Mouse (Mus musculus) lung, postnatal 14 days (tissue): ENCODE results near the gene Sept4.
A peak's percentile ranks its signal among the peaks of the same experiment; 100 is the strongest.

Source experiments
- DNase-seq: peaks from one replicate; pipeline ENCODE4 v3.0.0; 2021

Sept4 gene

DNA sequence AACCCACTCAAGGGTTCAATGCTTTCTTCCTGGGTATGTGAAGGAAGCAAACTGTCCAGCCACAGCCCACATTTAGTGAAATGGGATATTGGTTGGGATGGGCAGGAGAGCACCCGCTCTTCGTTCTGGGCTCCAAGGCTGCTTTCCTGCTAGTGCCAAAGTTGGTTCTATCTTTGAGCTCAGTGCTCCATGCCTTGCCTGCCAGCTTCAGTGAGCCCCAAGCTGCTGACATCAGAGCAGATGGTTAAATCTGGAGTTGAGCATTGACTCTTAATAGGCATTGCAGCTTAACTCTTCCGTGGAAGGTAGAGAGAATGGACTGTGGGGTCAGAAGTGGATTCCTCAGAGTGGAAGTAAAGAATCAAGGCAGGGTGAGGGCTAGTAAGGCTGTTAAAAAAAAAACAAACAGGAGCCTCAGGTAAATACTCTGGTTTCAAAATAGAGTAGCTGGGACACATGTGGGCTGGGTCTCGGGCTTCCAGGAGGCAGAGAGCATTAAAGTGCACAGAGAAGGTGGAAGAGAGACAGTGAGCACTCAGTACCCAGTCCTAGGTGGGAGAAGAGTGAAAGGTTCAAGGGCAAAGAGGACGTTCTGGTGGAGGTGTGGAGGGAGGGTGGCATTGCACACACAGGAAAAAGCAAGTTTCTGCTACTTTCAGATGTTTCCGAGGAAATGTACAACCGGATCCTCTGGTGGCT, at the start of gene Sept4:
Gene Sept4 (plus strand): TSS at position 649 of the 699 bp plus-strand sequence.
- no peak for DNase-seq

DNA sequence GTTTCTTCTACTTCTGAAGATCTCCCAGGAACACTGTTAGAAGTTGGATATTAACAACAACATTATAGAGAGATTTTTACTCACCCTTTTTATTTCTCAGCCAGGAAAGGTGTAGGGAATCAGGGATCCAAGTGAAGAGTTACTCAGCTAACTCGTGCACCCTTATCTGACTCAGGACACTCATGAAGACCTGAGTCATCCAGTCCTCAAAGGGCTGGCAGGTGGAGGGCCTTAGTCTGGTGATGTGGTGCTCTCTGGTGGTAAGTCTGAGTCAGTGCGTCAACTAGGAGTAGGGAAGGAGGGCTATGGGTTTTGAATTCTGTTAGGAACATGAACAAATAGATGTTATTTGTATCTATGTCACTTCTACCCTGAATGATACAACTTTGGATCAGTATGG, 49.4 kb upstream of the Sept4 start:
- peak; percentile 45 for DNase-seq

GRCm38 (mm10) chr11:87523466-87523865, 45.2 kb upstream of the Sept4 start:
- DNase-seq = no peak

- DNase-seq = no peak
Observed at GRCm38 (mm10) chr11:87523967-87524366, 44.7 kb upstream of the Sept4 start.

DNA sequence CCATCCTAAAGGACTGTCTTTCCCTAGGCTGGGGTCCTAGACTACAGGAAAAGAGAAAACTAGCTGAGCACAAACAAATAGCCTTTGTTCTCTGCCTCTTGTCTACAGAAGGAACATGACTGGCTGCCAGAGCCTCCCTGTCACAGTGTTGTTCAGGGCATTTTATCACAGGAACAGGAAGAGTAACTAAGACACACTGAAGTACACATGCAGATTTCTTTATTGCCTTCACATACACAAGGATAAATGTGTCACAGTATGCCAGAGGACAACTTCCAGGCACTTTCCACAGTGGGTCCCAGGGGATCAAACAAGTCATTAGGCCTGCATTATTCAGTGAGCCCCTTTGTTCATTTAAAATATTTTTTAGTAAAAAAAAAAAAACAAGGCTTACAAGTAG, 43.9 kb upstream of the Sept4 start:
- DNase-seq = no peak

GRCm38 (mm10) chr11:87527364-87527763, 41.3 kb upstream of the Sept4 start:
- DNase-seq = no peak

- no peak for DNase-seq
Observed at GRCm38 (mm10) chr11:87527990-87528389, 40.7 kb upstream of the Sept4 start.

DNA sequence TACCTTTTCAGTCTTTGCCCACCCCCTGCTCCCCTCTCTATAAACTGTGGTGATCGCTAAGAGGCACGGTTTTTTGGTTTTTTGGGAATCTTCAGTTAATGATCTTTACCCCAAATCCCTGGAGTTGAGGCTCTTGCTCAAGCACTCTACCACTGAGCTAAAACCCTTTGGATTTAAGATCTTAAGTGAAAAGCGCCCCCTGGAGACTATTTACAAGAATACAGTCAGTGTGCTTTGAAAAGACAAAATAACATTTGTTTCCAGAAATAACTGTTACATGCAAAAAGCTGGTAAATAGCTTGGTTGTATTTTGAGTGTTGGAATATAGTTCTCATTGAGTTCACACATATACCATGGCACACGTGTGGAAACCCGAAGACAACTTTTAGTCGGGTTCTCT, 37.0 kb upstream of the Sept4 start:
- DNase-seq = no peak

- no peak for DNase-seq
Observed at GRCm38 (mm10) chr11:87542285-87542684, 26.4 kb upstream of the Sept4 start.

- no peak for DNase-seq
Observed at GRCm38 (mm10) chr11:87542906-87543305, 25.8 kb upstream of the Sept4 start.

DNA sequence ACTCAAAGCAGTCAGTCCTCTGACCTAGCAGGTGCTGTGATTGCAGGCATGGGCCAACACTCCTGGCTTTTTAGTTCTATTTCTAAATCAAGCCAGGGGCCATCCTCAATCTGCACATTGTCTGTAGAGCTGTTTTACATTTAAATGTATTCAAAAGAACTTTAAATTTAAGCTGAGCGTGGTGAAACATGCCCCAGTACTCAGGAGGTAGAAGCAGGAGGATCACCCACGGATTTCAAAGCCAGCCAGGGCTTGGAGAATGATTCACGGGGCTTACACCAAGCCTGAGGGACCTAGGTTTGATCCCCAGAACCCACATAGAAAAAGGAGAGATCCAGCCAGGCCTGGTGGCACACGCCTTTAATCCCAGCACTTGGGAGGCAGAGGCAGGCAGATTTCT, 15.4 kb upstream of the Sept4 start:
- DNase-seq = no peak

DNA sequence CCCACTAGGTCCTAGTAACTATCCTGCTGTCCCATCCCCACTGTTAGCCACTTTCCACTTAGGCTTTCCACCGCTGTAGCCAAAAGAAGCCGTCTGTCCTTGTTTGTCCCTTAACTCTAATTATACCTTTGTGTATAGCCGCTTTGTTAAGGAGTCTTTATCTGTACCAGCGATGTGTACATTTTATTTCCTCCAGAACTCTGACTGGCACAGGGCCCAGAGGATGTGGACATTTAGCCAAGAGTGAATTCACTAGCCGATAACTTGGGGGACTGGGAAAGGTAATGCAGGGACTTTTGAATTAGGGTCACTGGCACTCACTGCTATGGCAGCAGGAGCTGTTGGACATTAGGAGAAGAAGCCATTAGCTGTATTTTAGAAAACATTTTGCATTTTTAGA, 14.3 kb upstream of the Sept4 start:
- DNase-seq = peak; percentile 79

DNA sequence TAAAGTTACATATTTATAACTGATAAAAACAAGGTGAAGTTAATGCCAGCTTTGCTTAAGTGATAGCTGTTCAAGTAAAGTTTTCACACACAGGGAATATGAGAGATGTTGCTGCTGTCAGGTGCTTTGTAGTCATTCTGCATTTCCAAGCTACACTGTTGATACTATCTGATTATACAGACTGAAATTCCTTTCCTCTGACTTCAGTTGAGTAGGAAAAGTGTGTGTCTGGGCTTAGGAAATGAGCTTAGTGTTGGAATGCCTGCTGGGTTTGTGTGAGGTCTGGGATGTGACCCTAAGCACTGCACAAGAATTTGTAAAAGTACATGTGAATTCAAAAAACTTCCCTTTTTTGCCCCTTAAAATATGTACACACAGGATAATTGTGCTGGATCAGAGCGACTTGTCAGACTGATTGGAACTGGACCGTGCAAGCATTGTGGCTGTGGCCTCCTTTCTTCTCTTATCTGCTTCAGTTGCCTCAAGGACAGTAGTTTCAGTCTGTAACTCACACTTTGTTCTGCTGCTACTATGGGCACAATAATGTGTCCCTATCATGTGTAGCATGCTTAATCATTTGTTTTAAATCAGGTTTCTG, 13.5 kb upstream of the Sept4 start:
- DNase-seq = no peak

GRCm38 (mm10) chr11:87561208-87561607, 7.5 kb upstream of the Sept4 start:
- DNase-seq = no peak

- no peak for DNase-seq
Observed at GRCm38 (mm10) chr11:87566501-87566900, 2.2 kb upstream of the Sept4 start, which contains the start of gene Gm11492. Gm11492 (plus strand) TSS chr11:87566653.

GRCm38 (mm10) chr11:87570743-87571142, 2.0 kb downstream of the Sept4 start:
- DNase-seq = no peak

DNA sequence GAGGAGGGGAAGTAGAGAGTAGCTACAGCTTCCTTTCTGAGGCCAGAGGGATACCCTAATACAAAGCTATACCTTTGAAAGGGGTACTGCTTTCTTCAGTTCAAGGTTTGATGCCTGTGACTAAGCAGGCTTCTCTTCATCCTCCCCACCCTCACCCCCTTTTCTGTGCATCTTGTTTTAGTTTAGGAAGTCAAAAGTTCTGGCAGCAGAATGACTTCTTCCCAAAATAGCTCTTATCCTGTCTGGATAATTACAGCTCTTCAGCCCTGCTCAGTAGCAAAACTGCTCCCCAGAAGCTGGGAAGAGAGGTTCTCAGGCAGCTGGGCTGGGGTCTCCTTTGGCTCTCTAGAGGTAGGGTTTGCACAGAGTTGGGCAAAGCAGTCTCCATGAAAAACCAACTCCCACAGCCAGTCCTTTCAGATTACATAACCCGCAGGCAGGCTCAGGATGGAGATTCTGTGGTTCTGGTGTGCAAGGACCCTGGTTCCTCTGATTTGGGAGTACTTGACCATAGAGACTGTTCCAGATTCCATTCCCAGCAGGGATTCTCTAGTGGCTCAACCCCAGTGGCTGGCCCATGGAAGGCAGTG, 2.8 kb downstream of the Sept4 start:
- DNase-seq = no peak

DNA sequence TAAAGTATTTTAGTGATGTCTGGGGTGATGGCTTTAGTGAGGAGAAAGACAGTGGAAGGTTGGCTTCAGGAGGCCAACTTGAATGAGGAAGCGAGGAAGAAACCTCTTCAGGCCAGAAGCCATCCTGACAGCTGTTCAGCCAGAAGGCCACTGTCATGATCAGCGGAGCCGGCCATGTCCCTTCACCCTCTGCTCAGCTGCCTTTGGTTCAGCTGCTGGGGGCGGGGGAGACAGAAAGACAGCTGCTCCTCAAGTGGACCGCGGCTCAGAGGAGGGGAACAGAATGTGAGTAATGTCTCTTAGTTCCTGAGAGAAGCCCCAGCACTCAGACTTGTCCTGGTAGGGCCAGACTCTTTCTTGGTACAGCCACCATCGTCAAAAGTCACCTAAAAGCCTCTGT, 5.0 kb downstream of the Sept4 start:
- DNase-seq = no peak

DNA sequence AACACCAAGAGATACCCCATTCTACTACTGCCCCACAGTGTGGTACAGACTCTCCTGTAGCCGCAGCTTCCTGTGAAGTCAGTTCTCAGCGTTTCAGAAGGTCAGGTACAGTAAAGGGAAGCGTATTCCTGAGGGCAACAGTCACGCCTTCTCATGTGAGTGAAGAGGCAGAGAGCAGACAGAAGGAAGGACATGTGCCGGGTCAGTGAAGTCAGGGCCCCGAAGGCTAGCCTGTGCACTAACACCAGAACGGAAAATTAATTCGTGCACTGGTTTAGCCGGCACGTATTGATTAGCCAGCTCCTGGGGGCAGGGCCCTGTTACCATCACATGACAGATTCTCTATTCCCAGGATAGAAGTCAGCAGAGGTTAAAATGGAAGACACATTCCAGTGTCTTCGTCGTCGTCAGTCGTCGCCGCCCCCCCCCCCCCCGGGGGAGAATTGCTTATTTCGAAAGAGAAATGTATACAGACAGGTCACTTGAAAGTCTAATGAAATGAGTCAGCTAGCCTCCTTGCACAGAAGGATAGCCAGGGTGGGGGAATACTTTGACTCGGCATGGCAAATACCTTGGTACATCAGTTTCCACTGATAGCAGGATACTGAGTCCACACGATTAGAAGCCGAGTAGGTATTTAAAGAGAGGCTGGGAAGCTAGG, 5.9 kb downstream of the Sept4 start:
- no peak for DNase-seq

- DNase-seq = no peak
Observed at GRCm38 (mm10) chr11:87577601-87578248, 9.0 kb downstream of the Sept4 start.

DNA sequence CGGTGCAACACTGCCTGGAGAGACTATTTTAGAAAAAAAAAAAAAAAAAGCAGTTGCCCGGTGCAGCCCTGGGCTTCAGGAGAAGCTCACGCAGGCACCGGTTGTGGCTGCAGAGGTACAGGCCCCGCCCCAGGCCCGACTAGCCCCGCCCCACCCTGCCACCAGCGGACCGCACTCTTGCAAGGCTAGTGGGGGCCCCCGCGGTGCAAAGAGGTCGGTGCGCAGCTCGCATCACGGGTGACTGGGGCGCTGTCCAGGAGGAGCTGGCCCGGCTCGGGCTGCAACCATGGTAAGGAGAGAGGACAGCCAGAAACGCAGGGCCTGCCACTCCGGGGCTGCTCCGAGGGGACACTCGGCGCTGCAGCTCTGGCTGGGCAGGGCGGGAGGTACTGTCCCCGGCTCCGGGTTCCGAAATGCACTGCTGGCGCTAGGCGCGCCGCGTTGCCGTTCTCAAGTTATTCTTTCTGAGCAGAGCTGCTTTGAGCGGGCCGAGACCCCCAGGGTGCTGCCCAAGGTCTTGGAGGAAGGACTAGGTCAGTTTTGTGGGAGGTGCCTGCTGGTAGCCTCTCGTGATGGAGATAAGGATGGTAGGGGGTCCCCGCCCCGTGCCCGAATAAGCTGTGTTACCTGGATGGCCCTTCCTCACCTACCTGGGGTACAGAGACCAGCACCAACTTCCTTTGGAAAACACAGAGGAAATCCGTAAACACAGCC, 9.7 kb downstream of the Sept4 start:
- peak; percentile 79 for DNase-seq

GRCm38 (mm10) chr11:87578963-87579601, 10.4 kb downstream of the Sept4 start:
- DNase-seq = peak; percentile 51
